Mouse (Mus musculus): Measurements from ENCODE around the gene Hexim1.
A peak's percentile ranks its signal among the peaks of the same experiment; 100 is the strongest.

Hexim1 gene

GRCm38 (mm10) chr11:103116008-103116818 lies at the start of gene Hexim1:
TSS of gene Hexim1 (plus strand) at chr11:103116231.
- DNase-seq: peak; percentile 99 to 100

- DNase-seq: no peak
Observed at GRCm38 (mm10) chr11:103067051-103067361, 49.0 kb upstream of the Hexim1 start.

- DNase-seq: no peak
Observed at GRCm38 (mm10) chr11:103067457-103068001, 48.5 kb upstream of the Hexim1 start.

GRCm38 (mm10) chr11:103068272-103068671 lies 47.8 kb upstream of the Hexim1 start:
- no peak for DNase-seq

GRCm38 (mm10) chr11:103068884-103069283 lies 47.1 kb upstream of the Hexim1 start:
- DNase-seq: no peak

GRCm38 (mm10) chr11:103069731-103070130 lies 46.3 kb upstream of the Hexim1 start:
- no peak for DNase-seq

- no peak for DNase-seq
Observed at GRCm38 (mm10) chr11:103070322-103070880, 45.6 kb upstream of the Hexim1 start.

GRCm38 (mm10) chr11:103073671-103074070 lies 42.4 kb upstream of the Hexim1 start:
- DNase-seq: no peak

- no peak for DNase-seq
Observed at GRCm38 (mm10) chr11:103074121-103074650, 41.8 kb upstream of the Hexim1 start.

GRCm38 (mm10) chr11:103074796-103075323 lies 41.2 kb upstream of the Hexim1 start:
- DNase-seq: no peak

GRCm38 (mm10) chr11:103076010-103076409 lies 40.0 kb upstream of the Hexim1 start:
- no peak for DNase-seq

- DNase-seq: no peak
Observed at GRCm38 (mm10) chr11:103076581-103076980, 39.5 kb upstream of the Hexim1 start.

- DNase-seq: no peak
Observed at GRCm38 (mm10) chr11:103078131-103078530, 37.9 kb upstream of the Hexim1 start.

GRCm38 (mm10) chr11:103080323-103081091 lies 35.5 kb upstream of the Hexim1 start:
- DNase-seq: peak in 1 of 2 experiments; percentile 56

GRCm38 (mm10) chr11:103081631-103082030 lies 34.4 kb upstream of the Hexim1 start:
- DNase-seq: no peak

- no peak for DNase-seq
Observed at GRCm38 (mm10) chr11:103093306-103093705, 22.7 kb upstream of the Hexim1 start.

GRCm38 (mm10) chr11:103093862-103094833 lies 21.9 kb upstream of the Hexim1 start:
- no peak for DNase-seq

GRCm38 (mm10) chr11:103095107-103095670 lies 20.8 kb upstream of the Hexim1 start:
- DNase-seq: no peak

GRCm38 (mm10) chr11:103095801-103096200 lies 20.2 kb upstream of the Hexim1 start:
- DNase-seq: no peak

GRCm38 (mm10) chr11:103096979-103097894 lies 18.8 kb upstream of the Hexim1 start:
- DNase-seq: peak; percentile 38 to 58

All from kidney, postnatal 4 days (tissue).